Mouse (Mus musculus) regulatory T cell (primary cell): ENCODE results near the gene Ino80e.

Experiments
- in situ Hi-C: fragments of 300-600 bp; cut with MboI, MseI; formaldehyde crosslinking; loops from one replicate; pipeline ENCODE4 v1.15.1; 2025; ENCODE audit warnings: high pct_unique_total_duplicates

Gene Ino80e

GRCm38 (mm10) chr7:126856741-126857420 lies 5.3 kb downstream of the Ino80e start:
- in situ Hi-C loops, result no loop called here

GRCm38 (mm10) chr7:126855641-126856040 lies 6.5 kb downstream of the Ino80e start:
- in situ Hi-C loops, result no loop called here

- in situ Hi-C loops, result no loop called here
These were observed 8.7 kb downstream of the Ino80e start for GRCm38 (mm10) chr7:126853454-126853853.

- in situ Hi-C loops, result no loop called here
These were observed 11.0 kb downstream of the Ino80e start for GRCm38 (mm10) chr7:126851192-126851591.

GRCm38 (mm10) chr7:126850161-126850560 lies 12.0 kb downstream of the Ino80e start:
- in situ Hi-C loops, result no loop called here

- in situ Hi-C loops, result no loop called here
These were observed 13.4 kb downstream of the Ino80e start for GRCm38 (mm10) chr7:126848794-126849193.

- in situ Hi-C loops, result no loop called here
These were observed 14.5 kb downstream of the Ino80e start for GRCm38 (mm10) chr7:126847421-126848398.

GRCm38 (mm10) chr7:126847116-126847420 lies 15.1 kb downstream of the Ino80e start, which contains the start of gene Doc2a:
TSS of gene Doc2a (plus strand) at chr7:126847416.
- in situ Hi-C loops, result no loop called here

- in situ Hi-C loops, result no loop called here
These were observed 16.7 kb downstream of the Ino80e start for GRCm38 (mm10) chr7:126845516-126845915.

- in situ Hi-C loops, result no loop called here
These were observed 18.9 kb downstream of the Ino80e start for GRCm38 (mm10) chr7:126843276-126843675.

GRCm38 (mm10) chr7:126833294-126833693 lies 28.9 kb downstream of the Ino80e start:
- in situ Hi-C loops, result loop anchor here (5.0 kb wide), 1 partner anchor 119 kb away; the partner anchor contains the start of gene Sez6l2

GRCm38 (mm10) chr7:126832036-126832598 lies 30.1 kb downstream of the Ino80e start:
- in situ Hi-C loops, result loop anchor here (5.0 kb wide), 1 partner anchor 120 kb away; the partner anchor contains the start of gene Sez6l2

- in situ Hi-C loops, result loop anchor here (5.0 kb wide), 1 partner anchor 121 kb away; the partner anchor contains the start of gene Sez6l2
These were observed 30.6 kb downstream of the Ino80e start, which contains the start of gene 4930451I11Rik for GRCm38 (mm10) chr7:126831539-126831938. TSS of gene 4930451I11Rik (minus strand) at chr7:126831639.

- in situ Hi-C loops, result no loop called here
These were observed 36.2 kb downstream of the Ino80e start for GRCm38 (mm10) chr7:126825952-126826351.

GRCm38 (mm10) chr7:126825403-126825802 lies 36.8 kb downstream of the Ino80e start:
- in situ Hi-C loops, result no loop called here

GRCm38 (mm10) chr7:126823940-126824339 lies 38.2 kb downstream of the Ino80e start:
- in situ Hi-C loops, result no loop called here

- in situ Hi-C loops, result no loop called here
These were observed 38.9 kb downstream of the Ino80e start for GRCm38 (mm10) chr7:126823202-126823711.

GRCm38 (mm10) chr7:126822741-126823140 lies 39.4 kb downstream of the Ino80e start:
- in situ Hi-C loops, result no loop called here

- in situ Hi-C loops, result no loop called here
These were observed 40.2 kb downstream of the Ino80e start for GRCm38 (mm10) chr7:126821835-126822511.

GRCm38 (mm10) chr7:126818818-126819217 lies 43.4 kb downstream of the Ino80e start:
- in situ Hi-C loops, result no loop called here

GRCm38 (mm10) chr7:126817595-126817994 lies 44.6 kb downstream of the Ino80e start:
- in situ Hi-C loops, result no loop called here
